Mouse (Mus musculus) liver, embryonic 12.5 days (tissue): ENCODE results near the gene Hist1h3e. TPM values are rescaled to one million over a fixed set of nuclear protein-coding genes. Genes with fewer than 3 reads are reported as not detected.
A peak's percentile ranks its signal among the peaks of the same experiment; 100 is the strongest.

Source experiments
- ATAC-seq: fragments of 200-750 bp; cut with Nextera tagmentation; 2 replicates; pipeline ENCODE4 v1.8.0; 2017; ENCODE audit warnings: moderate number of reproducible peaks, mild to moderate bottlenecking, moderate library complexity
- H3K27ac ChIP-seq: fragments of 300-500 bp; sonication (generic); 2 replicates; pipeline ENCODE4 v1.5.1; 2016; ENCODE audit warnings: mild to moderate bottlenecking
- H3K27me3 ChIP-seq: fragments of 300-500 bp; sonication (generic); replicated peaks from 2 replicates; pipeline ENCODE4 v1.6.1; 2016; ENCODE audit warnings: mild to moderate bottlenecking, moderate library complexity
- H3K36me3 ChIP-seq: fragments of 300-500 bp; sonication (generic); 2 replicates; pipeline ENCODE4 v1.6.1; 2016; ENCODE audit warnings: mild to moderate bottlenecking, moderate library complexity
- H3K4me1 ChIP-seq: fragments of 300-500 bp; sonication (generic); 2 replicates; pipeline ENCODE4 v1.6.1; 2016
- H3K4me2 ChIP-seq: fragments of 300-500 bp; sonication (generic); 2 replicates; pipeline ENCODE4 v1.6.1; 2016; ENCODE audit warnings: mild to moderate bottlenecking, moderate library complexity
- H3K4me3 ChIP-seq: fragments of 300-500 bp; sonication (generic); 2 replicates; pipeline ENCODE4 v1.5.1; 2016; ENCODE audit warnings: mild to moderate bottlenecking, moderate library complexity
- H3K9ac ChIP-seq: fragments of 300-500 bp; sonication (generic); 2 replicates; pipeline ENCODE4 v1.6.1; 2016; ENCODE audit warnings: mild to moderate bottlenecking, moderate library complexity
- H3K9me3 ChIP-seq: fragments of 300-500 bp; sonication (generic); replicated peaks from 2 replicates; pipeline ENCODE4 v1.6.1; 2016; ENCODE audit warnings: mild to moderate bottlenecking, moderate library complexity
- WGBS: fragments of 180-500 bp; shearing (Covaris S2); methylation state at CpG from one replicate; pipeline ENCODE4 v1.1.7; 2016; ENCODE audit not compliant: insufficient replicate concordance; 5-methylcytosine and 5-hydroxymethylcytosine counted together
- polyA plus RNA-seq: library from polyadenylated mRNA; unstranded; fragments of >200 nt; fragmentation: Nextera tagmentation; extraction: Ambion mirVana; gene quantifications from 2 replicates; pipeline ENCODE4 v1.2.1, GENCODE M21; 2016

Hist1h3e gene
- polyA plus RNA-seq, 1 experiment from 2014 or later, result 6.2 TPM

DNA sequence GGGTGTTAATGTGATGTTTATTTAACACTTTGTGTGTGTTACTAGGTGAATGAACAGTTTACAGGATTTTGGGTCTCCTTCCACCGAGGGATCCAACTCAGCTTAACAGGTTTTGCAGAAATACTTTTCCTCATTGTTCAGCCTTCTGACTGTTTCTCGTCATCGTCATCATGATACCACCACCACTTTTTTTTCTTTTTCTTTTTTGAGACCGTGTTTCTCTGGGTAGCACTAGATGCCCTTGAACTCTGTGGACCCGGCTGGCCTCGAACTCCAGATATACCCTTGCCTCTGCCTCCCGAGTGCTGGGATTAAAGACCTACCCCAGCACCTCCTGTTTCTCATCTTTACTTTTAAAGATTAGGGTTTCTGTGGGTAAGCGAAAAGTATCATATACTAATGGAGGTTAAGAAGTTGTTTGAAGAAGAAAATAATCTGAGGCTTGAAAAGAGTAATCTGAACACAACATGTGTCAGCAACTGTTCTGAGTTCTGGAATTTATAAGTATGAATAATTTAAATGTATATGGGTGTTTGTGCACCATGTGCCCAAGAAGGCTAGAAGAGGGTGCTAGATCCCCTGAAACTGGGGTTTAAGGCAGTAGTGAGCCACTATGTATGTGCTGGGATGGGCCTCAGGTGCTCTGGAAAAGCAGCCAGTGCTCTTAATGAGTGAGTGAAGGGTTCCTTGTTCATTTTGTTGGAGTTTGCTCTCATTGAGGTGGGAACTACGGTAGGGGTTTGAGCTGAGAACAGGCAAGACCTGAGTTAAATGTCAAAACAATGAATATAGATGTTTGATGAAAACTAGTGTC, 29.7 kb downstream of the Hist1h3e start:
- peak overlapping the region; percentile 65 for H3K4me3 ChIP-seq
- peak overlapping the region; percentile 86 for H3K9ac ChIP-seq
- WGBS, result 14% methylated on average over 9 of the region's 9 CpGs
- no peaks in the 10 kb centered on the region for H3K9me3 ChIP-seq
- H3K36me3 ChIP-seq, result no peaks in the 10 kb centered on the region
- H3K27ac ChIP-seq, result peak overlapping the region; percentile 100
- no peak for ATAC-seq
- peak overlapping the region; percentile 76 for H3K4me2 ChIP-seq
- H3K4me1 ChIP-seq, result peaks cover 39% of the 10 kb centered on the region
- no peaks in the 10 kb centered on the region for H3K27me3 ChIP-seq

DNA sequence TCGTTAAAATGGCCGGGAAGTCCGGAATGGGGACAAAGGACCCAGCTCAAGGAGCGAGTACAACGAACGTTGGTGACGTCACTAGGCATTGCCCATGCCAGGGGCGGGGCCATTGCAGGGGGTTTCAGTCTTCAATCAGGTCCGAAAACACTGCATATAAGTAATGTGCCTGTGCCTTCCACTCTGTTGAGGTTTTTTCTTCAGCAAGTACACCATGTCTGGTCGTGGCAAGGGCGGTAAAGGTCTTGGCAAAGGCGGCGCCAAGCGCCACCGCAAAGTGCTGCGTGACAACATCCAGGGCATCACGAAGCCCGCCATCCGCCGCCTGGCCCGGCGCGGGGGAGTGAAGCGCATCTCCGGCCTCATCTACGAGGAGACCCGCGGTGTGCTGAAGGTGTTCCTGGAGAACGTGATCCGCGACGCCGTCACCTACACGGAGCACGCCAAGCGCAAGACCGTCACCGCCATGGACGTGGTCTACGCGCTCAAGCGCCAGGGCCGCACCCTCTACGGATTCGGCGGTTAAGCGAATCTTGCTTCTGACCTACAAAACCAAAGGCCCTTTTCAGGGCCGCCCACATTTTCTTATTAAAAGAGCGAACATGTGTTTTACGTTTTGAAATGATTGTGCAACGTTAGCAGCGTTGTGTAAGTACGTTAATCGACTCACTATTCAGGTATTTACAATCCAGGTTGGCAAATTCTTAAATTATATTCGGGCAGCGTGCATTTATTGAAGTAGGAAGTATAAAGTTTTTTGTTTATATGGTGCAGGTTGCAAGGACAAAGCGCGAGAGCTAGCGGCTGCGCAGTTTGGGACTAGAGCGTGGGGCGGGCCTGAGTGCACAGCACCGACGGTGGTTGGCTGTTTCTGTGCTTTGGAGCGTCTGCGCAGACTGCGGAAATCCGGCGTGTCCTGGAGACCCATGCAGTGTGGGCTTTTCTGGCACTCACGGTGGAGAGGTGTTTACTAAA, 31.0 kb downstream of the Hist1h3e start, which contains the start of gene Hist1h4h:
Gene Hist1h4h (plus strand): TSS at position 150 of the 975 bp plus-strand sequence.
- ATAC-seq, result peak; percentile 69
- H3K9me3 ChIP-seq, result no peaks in the 10 kb centered on the region
- H3K4me1 ChIP-seq, result peaks cover 36% of the 10 kb centered on the region
- H3K27me3 ChIP-seq, result no peaks in the 10 kb centered on the region
- peak within 1 kb of the TSS; percentile 100 for H3K27ac ChIP-seq
- peak within 1 kb of the TSS; percentile 86 for H3K9ac ChIP-seq
- H3K4me2 ChIP-seq, result peak within 1 kb of the TSS; percentile 76
- peak within 1 kb of the TSS; percentile 65 for H3K4me3 ChIP-seq
- H3K36me3 ChIP-seq, result no peaks in the 10 kb centered on the region
- under 1% methylated on average over 63 of the region's 70 CpGs for WGBS

DNA sequence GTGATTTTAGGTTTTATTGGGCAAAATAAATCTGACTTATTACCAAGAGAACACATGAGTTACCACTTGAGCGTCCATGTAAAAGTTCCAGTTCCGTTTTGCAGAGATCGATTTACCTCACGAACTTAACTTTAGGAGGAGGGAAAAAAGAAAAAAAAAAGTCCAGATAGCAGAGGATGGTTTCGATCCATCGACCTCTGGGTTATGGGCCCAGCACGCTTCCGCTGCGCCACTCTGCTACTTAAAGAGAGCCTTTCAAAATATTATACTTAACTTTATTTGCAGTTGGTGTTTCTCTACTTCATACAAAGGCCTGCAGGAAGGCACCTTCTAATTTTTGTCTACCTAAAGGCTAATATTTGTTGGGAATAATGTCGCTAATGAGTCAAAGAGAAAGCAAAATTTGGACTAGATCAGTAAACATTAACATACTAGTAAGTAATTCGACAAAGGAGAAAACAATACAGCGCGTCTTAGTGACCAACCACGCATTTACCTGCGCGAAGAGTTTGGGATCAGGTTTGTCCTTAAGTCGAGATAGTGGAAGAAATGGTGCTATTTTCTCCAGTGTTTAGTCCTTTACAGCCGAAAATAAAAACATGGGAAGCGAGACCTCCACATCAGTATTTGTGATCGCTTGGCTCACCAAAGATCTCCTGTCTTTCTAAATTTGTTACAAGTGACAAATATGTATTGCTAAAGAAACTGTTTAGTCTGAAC, 31.8 kb downstream of the Hist1h3e start:
- peak overlapping the region; percentile 65 for H3K4me3 ChIP-seq
- no peaks in the 10 kb centered on the region for H3K9me3 ChIP-seq
- H3K4me2 ChIP-seq, result peak overlapping the region; percentile 76
- peaks cover 43% of the 10 kb centered on the region for H3K4me1 ChIP-seq
- H3K27me3 ChIP-seq, result no peaks in the 10 kb centered on the region
- peak overlapping the region; percentile 100 for H3K27ac ChIP-seq
- H3K36me3 ChIP-seq, result no peaks in the 10 kb centered on the region
- under 1% methylated on average over 20 of the region's 20 CpGs for WGBS
- H3K9ac ChIP-seq, result peak overlapping the region; percentile 86
- no peak for ATAC-seq

DNA sequence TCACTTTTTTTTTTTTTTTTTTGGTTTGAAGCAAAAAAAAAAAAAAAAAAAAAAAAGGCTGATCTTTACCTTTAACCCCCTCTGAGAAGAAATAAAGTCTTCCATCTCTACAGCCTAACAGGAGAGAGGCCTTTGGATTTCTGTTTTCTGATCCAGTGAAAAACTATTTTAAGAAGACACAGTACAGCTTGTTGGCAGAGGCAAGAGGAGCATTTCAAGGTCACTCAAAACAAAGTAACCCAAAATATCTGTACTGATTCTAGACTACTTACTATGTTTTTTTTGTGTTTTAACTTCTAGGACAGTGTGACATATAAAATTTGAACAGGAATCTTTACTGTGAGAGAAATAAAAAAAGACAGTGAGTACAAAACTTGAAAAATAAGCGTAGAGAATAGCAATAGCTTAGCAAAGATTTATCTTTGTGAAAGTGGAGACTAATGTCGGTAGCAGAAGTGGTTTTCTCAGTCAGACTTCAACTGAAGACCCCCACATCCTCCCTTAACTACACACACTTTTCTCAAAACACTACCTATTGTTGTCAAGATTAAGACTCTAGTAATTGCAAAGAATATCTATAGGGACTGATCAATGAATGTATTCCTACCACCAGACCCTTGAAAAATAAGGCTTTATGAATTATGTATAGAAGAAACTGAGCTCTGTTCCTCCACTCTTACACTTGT, 32.5 kb downstream of the Hist1h3e start:
- no peak for ATAC-seq
- Histone ChIP-seq H3K4me2 (peak overlapping the region; percentile 76), H3K27ac (peak overlapping the region; percentile 100), H3K4me1 (peaks cover 50% of the 10 kb centered on the region), H3K4me3 (peak overlapping the region; percentile 65), H3K27me3 (no peaks in the 10 kb centered on the region), H3K9ac (peak overlapping the region; percentile 86), H3K9me3 (no peaks in the 10 kb centered on the region), H3K36me3 (no peaks in the 10 kb centered on the region)
- WGBS, result 22% methylated on average over 2 of the region's 2 CpGs

DNA sequence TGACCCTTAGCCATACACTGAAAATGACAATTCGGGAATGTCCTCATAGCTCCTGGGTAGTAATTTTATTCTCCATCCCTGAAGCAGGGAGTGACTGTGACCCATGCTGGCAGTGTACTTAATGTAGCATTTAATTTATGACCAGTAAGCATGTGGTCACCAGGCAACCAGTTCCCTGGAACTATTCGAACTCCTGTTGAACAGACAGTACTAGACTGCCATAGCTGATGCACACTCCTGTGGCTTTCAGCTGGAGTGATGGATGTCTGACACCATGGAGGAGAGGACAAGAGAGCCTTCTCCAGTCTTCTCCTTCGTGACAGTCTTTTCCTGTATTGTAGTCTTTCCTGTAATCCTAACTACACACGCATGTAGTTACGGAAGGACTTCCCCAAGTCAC, 33.2 kb downstream of the Hist1h3e start:
- no peaks in the 10 kb centered on the region for H3K9me3 ChIP-seq
- H3K36me3 ChIP-seq, result no peaks in the 10 kb centered on the region
- ATAC-seq, result no peak
- H3K27me3 ChIP-seq, result no peaks in the 10 kb centered on the region
- H3K4me3 ChIP-seq, result no peak overlapping the region
- H3K9ac ChIP-seq, result no peak overlapping the region; the same call in 1 of the 2 replicates
- 0 out of 2 replicates have a peak overlapping the region, but pooled peaks have one; percentile 26 for H3K4me2 ChIP-seq
- WGBS, result 79% methylated on average over 5 of the region's 5 CpGs
- H3K4me1 ChIP-seq, result peaks cover 54% of the 10 kb centered on the region
- no peak overlapping the region for H3K27ac ChIP-seq

DNA sequence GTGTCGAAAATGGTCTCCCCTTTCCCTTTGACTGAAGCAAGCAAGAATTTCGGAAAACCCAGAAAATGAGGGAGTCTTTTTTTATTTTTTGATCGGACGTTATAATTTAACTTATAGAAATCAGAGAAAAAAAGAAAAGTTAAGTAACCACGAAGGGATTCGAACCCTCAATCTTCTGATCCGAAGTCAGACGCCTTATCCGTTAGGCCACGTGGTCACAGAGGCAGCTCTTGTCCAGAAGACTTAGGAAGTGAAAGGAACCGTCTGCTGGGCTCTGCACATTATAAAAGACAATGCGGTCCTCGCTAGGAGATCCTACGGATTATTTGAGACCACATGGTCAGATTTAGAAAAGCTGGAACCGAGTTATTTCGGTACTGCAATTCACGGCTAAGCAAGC, 35.9 kb downstream of the Hist1h3e start:
- ATAC-seq, result no peak
- Histone ChIP-seq H3K9me3 (no peaks in the 10 kb centered on the region), H3K4me2 (peak overlapping the region; percentile 73), H3K36me3 (no peaks in the 10 kb centered on the region), H3K27ac (peak overlapping the region; percentile 64; the same call in 1 of the 2 replicates), H3K4me3 (peak overlapping the region; percentile 57), H3K9ac (peak overlapping the region; percentile 67), H3K4me1 (peaks cover 50% of the 10 kb centered on the region), H3K27me3 (no peaks in the 10 kb centered on the region)
- WGBS, result 0% methylated on average over 17 of the region's 17 CpGs

DNA sequence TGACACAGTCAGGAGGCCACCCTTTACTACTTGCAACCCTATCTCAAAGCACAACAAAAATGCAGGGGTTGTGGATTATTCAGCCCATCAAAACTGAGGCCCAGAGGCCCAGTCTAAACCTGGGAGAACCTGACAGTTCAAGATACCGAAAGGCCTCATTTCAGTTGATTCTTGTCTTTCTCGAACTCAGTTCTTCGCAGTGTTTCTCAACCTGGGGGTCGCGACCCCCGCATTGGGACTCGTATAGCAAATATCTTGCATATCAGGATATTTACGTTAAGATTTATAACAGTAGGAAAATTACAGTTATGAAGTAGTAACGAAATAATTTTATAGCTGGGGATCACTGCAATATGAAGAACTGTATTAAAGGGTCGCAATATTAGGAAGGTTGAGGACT, 36.3 kb downstream of the Hist1h3e start:
- Histone ChIP-seq H3K27ac (peak overlapping the region; percentile 23; the same call in 1 of the 2 replicates), H3K9ac (peak overlapping the region; percentile 67), H3K9me3 (no peaks in the 10 kb centered on the region), H3K4me1 (peaks cover 54% of the 10 kb centered on the region), H3K27me3 (no peaks in the 10 kb centered on the region), H3K36me3 (no peaks in the 10 kb centered on the region), H3K4me2 (peak overlapping the region; percentile 73), H3K4me3 (peak overlapping the region; percentile 57)
- ATAC-seq, result no peak
- WGBS, result 1% methylated on average over 10 of the region's 10 CpGs

DNA sequence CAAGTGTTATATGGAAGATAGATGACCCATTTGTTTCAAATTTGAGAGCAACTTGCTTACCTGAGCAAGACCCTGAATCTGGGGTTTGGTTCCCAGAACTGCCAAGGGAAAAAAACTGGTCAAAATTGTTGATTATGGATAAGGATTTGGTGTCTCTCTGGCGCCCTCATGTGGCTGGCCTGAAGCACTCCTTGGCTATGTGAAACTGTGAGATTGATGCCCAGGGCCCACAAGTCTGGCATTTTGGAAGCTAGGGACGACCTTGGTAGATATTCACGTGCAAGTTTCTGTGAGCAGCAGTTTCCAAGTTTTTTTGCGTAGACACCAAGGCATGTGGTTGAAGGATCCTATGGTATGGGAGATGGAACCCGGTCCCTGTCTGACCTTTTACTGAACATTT, 37.5 kb downstream of the Hist1h3e start:
- no peak overlapping the region for H3K4me3 ChIP-seq
- H3K27ac ChIP-seq, result 0 out of 2 replicates have a peak overlapping the region, but pooled peaks have one; percentile 6
- H3K9me3 ChIP-seq, result no peaks in the 10 kb centered on the region
- no peak overlapping the region for H3K9ac ChIP-seq
- no peaks in the 10 kb centered on the region for H3K36me3 ChIP-seq
- no peaks in the 10 kb centered on the region for H3K27me3 ChIP-seq
- WGBS, result 7% methylated on average over 5 of the region's 5 CpGs
- peaks cover 63% of the 10 kb centered on the region for H3K4me1 ChIP-seq
- peak overlapping the region; percentile 73 for H3K4me2 ChIP-seq
- peak; percentile 30; the same call in 1 of the 2 replicates for ATAC-seq

DNA sequence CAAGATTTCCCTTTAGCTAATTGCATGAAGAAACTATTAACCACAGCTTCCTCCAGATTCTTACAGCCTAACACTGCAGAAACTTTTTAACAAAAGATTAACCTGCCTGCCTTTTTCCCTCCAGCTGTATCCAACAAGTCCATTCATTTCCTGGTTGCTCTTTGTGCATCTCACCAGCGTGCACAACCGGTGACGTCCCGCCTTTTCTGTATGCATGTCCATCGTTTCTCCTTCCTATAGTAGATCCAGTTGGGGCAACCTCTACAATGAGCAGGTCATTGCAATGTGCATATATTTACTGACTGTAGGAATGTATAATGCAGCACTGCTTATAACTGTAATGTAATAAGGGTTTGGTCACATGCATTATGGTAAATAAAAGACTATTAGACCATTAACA, 38.2 kb downstream of the Hist1h3e start:
- ATAC-seq, result no peak
- WGBS, result 29% methylated on average over 5 of the region's 5 CpGs

DNA sequence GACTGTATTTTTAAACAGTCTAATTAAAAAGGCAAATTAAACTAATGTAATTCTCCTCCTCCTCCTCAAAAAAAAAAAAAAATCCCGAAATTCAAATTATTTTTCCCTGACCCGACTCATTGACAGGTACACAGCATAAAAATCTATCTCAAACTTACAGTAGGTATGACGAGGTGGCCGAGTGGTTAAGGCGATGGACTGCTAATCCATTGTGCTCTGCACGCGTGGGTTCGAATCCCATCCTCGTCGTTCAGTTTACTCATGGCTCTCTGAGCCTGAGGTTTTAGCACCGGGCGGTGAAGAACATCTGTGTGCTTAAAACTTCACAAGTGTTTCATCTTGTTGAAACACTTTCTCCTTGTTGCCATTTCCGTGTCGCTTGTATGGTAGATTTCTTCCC, 40.5 kb downstream of the Hist1h3e start:
- WGBS, result 1% methylated on average over 14 of the region's 14 CpGs
- Histone ChIP-seq H3K9ac (no peak overlapping the region), H3K9me3 (no peaks in the 10 kb centered on the region), H3K36me3 (no peaks in the 10 kb centered on the region), H3K4me2 (peak overlapping the region; percentile 93), H3K4me3 (peak overlapping the region; percentile 38), H3K27me3 (no peaks in the 10 kb centered on the region), H3K27ac (0 out of 2 replicates have a peak overlapping the region, but pooled peaks have one; percentile 8), H3K4me1 (peaks cover 59% of the 10 kb centered on the region)
- ATAC-seq, result peak; percentile 57

More for the DNA sequence above, 38.2 kb downstream of the Hist1h3e start:
- Histone ChIP-seq H3K4me3 (no peak overlapping the region), H3K27ac (no peak overlapping the region), H3K9me3 (no peaks in the 10 kb centered on the region), H3K27me3 (no peaks in the 10 kb centered on the region), H3K4me1 (peaks cover 63% of the 10 kb centered on the region), H3K9ac (no peak overlapping the region), H3K36me3 (no peaks in the 10 kb centered on the region), H3K4me2 (no peak overlapping the region)

DNA sequence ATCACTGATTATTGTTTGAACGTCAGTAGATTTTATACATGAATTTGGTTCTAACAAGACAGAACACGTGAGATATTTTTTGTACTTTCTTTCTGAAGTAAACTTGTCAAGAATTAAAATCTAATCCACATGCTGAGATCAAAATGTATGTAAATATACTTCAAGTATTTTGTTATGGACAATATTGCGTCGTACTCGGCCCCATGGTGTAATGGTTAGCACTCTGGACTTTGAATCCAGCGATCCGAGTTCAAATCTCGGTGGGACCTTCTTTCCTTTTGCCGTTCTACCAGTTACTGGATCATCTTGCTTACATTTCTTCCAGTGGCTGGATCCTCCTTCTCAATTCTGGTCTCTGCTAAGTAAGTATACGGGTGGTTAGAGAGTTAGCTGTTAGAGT, 42.8 kb downstream of the Hist1h3e start:
- Histone ChIP-seq H3K4me1 (peaks cover 46% of the 10 kb centered on the region), H3K4me3 (peak overlapping the region; percentile 65), H3K9me3 (no peaks in the 10 kb centered on the region), H3K9ac (peak overlapping the region; percentile 35; the same call in 1 of the 2 replicates), H3K4me2 (peak overlapping the region; percentile 93), H3K27me3 (no peaks in the 10 kb centered on the region), H3K27ac (peak overlapping the region; percentile 82), H3K36me3 (no peaks in the 10 kb centered on the region)
- ATAC-seq, result peak; percentile 42
- under 1% methylated on average over 10 of the region's 10 CpGs for WGBS
